Mouse (Mus musculus) spleen, adult 2 months (tissue): ENCODE results near the gene Ccdc153.

Experiments used
- CTCF ChIP-seq: fragments of 200-500 bp; IDR thresholded peaks from 2 replicates; pipeline ENCODE4 v1.5.1; 2011; ENCODE audit warnings: mild to moderate bottlenecking, inconsistent platforms; ENCODE audit not compliant: insufficient read depth, insufficient read length, insufficient replicate concordance; ENCODE audit errors: extremely low read depth
- POLR2A ChIP-seq: fragments of 200-500 bp; IDR thresholded peaks from 2 replicates; pipeline ENCODE4 v1.6.1; 2011; ENCODE audit warnings: low read depth, low read length, inconsistent platforms

GRCm38 (mm10) chr9:44240399-44240798, at the start of gene Ccdc153:
- TF ChIP-seq CTCF: no peak
- no peak for TF ChIP-seq POLR2A
